Mouse (Mus musculus) thymus, postnatal 25 days (tissue): ENCODE results near the gene Tbx3.

Experiments used
- DNase-seq: peaks from one replicate; pipeline ENCODE4 v3.0.0; 2022

Gene Tbx3

GRCm38 (mm10) chr5:119670566-119671108, at the start of gene Tbx3:
Tbx3 (plus strand) TSS chr5:119670669.
- DNase-seq = peak; percentile 31

- no peak for DNase-seq
Measured at GRCm38 (mm10) chr5:119622076-119622475, 48.4 kb upstream of the Tbx3 start.

GRCm38 (mm10) chr5:119624554-119624953, 45.9 kb upstream of the Tbx3 start:
- no peak for DNase-seq

- no peak for DNase-seq
Measured at GRCm38 (mm10) chr5:119625603-119626002, 44.9 kb upstream of the Tbx3 start.

GRCm38 (mm10) chr5:119626154-119626553, 44.3 kb upstream of the Tbx3 start:
- no peak for DNase-seq

DNA sequence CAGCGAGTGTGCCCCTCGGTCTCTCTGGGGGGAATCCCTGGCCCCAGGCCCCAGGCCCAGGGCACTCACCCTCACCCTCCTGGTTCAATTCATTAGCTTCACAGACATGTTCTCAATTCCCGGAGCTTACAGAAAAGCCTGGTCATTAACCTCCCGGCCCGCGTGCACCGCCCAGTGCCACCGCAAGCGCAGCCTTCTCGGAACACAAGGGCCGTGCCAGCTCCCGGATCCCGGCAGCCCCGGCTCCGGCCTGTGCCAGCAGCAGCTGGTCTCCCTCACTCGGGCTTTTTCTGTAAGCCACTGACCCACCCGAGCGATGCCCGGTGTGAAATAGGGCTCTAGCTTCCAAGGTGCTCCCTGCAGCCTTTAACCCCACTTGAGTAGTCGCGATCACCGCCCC, 43.8 kb upstream of the Tbx3 start:
- no peak for DNase-seq

DNA sequence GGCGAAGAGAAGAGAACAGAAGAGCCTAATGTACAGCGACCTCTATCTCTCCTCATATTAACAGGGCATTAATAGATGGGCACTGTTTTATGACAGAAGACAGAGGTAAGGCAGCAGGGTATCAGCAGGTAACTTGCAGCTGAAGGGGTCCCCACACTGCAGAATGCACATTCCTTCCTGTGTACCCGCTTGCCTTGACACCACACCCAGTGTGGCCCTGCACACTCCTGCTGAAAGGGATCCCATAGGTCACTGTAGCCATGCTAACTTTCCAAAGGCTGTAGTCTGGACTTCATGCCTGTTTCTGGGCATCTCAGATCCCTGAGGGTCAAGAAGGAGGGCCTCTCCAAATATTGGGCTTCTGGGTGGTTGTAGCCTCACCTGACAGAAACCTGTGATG, 42.4 kb upstream of the Tbx3 start:
- no peak for DNase-seq

GRCm38 (mm10) chr5:119628746-119629327, 41.6 kb upstream of the Tbx3 start:
- no peak for DNase-seq

- peak; percentile 67 for DNase-seq
Measured at GRCm38 (mm10) chr5:119633581-119633980, 36.9 kb upstream of the Tbx3 start.

DNA sequence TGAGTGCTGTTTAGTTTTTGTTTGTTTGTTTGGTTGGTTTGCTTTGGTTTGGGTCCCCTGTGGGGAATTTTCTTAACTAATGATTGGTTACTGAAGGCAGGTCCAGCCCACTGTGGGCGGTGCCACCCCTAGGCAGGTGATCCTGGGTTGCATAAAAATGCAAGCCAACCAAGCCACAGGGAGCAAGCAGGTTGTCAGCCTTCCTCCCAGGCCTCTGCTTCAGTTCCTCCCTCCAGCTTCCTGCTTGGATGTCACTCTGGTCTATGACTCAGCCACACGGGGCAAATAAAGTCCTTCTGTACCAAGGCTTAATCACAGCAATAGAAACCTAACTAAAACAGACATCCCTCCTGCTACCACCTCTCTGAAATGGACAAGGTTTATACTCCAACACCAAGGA, 35.6 kb upstream of the Tbx3 start:
- no peak for DNase-seq

DNA sequence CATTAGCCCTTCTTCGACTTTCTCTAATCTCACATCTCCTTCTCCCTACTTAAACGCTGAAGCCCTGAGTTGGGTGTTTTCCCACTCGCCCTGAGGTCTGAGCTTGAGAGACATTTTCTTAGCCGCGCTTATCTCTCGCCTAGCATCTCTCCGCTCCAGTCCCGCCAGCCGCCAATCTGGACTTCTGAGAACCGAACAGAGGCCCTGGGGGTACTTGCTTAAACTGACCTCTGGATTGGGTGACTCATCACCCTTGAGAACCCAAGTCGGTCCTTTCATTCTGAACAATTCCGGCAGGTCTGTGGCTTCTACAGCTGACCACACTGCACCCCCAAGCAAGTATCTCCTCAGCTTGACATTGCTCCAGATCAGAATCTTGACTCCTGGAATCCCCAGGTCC, 32.2 kb upstream of the Tbx3 start:
- no peak for DNase-seq

GRCm38 (mm10) chr5:119641094-119641493, 29.4 kb upstream of the Tbx3 start:
- no peak for DNase-seq

DNA sequence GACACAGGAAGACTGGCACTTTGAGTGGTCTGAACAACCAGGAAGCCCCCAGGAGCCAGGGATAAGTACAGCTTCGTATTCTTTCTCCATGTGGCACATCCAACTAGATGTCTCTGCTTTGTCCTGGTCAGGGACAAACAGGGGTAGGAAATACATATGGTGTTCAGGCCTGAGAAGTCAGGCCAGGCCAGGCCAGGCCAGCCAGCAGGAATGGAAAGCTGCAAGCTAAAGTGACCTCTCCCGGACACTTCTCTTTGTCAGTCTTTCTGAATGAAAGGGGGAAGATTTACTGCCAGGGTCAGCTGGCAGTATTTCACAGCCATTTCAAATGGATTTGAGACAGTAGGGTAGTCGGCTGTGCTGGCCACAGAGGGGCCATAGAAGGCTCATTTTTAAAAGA, 28.8 kb upstream of the Tbx3 start:
- DNase-seq = no peak

GRCm38 (mm10) chr5:119646965-119647364, 23.5 kb upstream of the Tbx3 start:
- no peak for DNase-seq

DNA sequence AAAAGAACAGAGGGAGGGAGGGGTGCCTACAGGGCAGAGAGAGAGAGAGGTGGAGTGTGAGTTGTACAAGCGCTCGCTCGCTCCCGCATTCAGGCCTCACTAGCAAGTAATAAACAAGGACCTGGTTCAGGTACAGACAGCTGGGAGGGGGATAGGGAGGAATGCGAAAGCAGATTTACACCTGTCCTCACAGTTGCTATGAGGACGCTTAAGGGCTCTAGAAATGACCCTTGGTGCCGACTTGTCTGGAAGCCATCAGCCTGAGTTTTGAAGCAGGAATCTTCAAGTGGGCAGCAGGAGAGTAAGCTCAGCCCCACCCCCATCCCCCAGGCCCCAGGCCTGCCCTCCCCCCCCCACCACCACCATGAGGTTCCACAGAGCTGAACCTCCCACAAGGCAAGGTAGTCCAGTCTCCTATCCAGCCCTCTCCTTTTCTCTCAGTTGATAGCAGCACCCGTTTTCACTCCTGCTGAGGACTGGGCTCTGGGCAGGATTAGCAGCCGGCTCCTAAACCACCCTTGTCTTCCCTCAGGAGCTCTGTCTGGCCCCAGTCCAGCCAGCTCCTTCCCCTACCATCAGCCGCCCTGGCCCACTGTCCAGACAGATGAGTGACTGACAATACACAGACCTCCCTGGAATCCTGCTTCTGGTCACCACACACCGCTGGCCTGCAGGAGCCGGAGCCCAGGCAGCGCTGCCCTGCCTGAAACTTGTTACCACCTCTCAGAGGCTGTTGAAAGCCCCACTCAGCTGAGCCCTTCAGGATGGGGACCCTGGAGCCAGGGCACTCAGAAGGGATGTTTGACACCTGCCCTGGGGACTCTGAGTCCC, 19.1 kb upstream of the Tbx3 start:
- DNase-seq = no peak

DNA sequence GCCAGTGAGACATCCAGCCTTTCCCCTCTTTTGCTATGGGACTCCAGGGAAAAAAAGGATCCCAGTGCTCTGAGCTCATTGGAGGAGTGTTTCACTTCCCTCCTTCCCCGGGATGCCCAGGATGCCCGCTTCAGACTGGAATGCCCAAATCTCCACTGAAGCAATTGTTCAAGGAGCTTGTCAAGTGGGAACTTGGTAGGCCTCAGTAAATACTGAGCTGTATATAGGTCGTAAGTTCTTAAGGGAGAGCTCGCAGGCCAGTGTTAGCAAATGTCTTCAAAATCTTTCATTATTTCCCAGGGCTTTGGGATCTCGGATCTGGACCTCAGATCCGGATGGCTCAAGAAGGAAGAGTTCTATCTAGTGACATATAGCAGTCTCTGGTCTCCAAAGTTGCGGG, 14.1 kb upstream of the Tbx3 start:
- no peak for DNase-seq

DNA sequence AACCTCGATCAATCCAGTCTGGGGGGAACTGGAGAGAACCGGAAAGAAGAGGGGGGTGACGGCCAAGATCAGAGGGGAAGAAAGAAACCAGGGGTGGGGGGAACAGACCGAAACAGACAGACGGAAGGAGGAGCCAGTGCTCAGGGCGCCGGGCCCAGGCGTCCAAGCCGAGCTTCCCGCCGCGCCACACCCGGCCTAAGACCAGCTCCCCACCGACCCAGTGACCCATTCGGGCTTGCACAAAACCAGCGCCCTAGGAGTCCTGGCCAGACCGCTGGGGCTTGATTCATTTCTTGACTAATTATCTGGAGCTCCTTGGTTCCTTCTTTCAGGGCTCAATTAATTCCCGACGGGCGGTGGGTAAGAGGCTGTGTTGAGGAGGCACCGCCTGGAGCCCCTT, 13.6 kb upstream of the Tbx3 start:
- no peak for DNase-seq

DNA sequence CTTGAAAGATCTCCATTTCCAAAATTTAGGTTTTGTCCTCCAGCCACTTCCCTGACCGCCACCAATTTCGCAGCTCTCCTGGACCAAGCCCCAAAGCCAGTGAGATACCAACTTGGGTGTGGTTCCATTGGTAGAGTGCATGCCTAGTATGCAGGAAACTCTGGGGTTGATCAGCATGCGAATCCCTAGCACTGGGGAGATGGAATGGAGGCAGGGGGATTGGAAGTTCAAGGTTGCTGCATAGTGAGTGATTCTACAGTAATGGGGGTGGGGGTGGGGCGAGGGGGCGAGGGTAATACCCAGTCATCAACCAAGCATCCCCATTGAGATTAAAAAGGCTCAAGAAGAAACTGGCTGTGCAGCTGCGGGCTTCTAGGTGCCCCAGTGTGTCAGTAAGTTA, 13.1 kb upstream of the Tbx3 start:
- DNase-seq = no peak

- DNase-seq = no peak
Measured at GRCm38 (mm10) chr5:119657804-119658203, 12.7 kb upstream of the Tbx3 start.

- DNase-seq = no peak
Measured at GRCm38 (mm10) chr5:119658396-119658795, 12.1 kb upstream of the Tbx3 start.

DNA sequence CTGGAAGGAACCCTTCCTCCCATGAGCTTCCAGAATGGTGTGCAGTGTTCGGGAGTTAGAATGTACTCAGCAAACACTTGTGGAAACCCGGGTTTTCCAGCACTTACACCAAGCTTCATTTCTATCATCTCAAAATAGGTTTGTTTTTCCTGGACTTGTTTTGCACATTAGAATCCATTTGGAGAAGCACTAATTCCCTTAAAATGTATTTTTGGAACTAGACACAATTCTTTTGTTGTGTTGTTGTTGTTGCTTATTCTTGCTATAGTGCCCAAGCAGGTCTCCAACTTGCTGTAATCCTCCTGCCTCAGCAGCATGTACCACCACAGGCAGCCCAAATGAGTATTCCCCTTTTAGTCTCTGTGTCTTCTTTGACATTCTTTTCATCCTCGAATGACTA, 11.4 kb upstream of the Tbx3 start:
- no peak for DNase-seq

DNA sequence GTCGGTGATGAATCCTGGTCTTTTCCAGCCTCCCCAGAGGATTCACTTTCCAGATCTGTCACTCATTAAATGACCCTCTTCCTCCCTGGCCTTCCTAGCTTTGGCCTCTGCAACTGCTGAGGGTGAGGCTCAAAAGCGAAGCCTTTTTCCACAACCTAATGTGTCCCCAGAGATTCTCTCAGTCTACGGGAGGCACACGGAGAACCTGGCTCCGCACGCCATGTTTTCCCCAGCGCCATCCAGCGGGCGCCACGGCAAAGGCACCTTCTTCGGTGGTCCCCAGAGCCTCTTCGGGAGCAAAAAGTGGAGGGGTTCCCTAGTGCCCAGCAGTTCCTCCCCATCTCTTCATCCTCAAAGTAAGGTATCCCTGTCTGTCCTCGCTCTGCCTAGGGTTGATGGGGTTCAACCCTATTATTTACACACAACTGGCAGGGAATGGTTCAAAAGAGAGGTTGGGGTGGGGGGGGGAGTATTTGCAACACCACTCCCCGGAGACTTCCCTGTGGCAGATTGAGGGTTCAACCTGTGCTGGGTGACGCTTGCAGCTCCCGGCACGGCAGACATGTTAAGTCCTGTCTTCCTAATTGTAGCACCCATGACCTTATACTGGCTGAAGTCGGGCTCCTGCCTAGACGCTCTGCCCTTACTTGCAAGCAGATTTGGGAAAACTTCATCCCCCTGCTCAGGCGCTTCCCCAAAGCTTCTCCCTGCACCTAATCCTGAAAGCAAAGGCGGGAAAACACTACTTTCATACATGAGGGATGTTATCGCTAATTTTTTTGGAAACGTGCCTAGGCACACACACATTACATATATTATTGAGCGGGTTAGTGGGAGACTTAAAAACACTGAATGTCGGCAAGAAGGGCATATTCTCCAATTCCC, 9.7 kb upstream of the Tbx3 start:
- no peak for DNase-seq

DNA sequence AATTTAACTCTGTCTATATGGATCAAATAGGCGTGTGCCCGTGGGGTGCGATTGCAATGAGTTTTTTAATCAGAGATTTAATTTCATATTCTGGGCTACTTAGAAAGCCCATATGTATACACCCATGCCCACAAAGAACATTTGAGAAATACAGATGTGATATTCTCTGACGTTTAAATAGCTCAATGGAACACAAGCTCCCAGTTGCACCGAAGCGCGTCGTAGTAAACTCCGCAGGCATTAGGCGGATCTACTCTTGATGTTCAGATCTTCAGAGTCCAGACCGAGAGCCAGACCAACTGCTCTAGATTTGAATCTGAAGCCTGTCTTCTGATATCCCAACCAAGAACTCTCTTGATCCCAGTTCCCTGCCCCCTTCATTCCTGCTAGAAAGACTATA, 9.0 kb upstream of the Tbx3 start:
- no peak for DNase-seq
